9 mouse cellular contexts compared by ENCODE assay signal in the genomic region with DNA sequence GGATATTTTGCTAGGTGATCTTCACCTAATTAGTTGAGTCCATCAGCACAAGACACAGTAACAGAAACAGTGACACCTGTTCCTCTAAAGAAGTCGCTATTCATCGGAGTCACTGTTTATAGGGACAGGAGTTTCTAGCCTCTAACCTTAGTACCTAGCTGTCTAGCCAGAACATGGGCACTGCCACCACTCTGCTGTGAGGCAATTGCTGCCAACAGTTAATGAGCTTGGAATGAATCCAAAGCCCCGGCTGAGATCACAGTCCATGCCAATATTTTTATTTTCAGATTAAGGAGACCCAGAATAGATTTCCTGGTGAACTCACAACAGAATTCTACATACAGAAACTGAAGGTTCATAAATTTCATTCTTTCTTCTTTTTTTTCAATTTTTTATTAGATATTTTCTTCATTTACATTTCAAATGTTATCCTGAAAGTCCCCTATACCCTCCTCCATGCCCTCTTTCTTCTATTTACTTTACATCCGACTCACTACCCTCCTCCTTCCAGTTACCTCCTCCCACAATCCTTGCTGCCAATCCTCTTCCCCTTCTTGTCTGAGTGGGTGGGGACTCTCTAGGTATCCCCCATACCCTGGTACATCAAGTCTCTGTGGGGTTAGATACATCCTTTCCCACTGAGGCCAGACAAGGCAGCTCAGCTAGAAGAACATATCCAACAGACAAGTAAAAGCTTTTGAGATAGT.
DNase-seq lines count a peak whose midpoint lies in the region; ATAC-seq and TF ChIP-seq lines count a peak whose summit lies in the region.
"Had no signal": no experiment of that assay in that cellular context is flagged by ENCODE, and none has a peak within 500 bp of the region (broad histone marks: within the 10 kb centered on the region; RNA-seq: fewer than 3 reads in every experiment).

No protein-coding gene starts in this region.

- no peak overlapping the region for H3K4me3 ChIP-seq in heart, adult 2 months
- no peak overlapping the region for H3K4me3 ChIP-seq in heart, embryonic 11.5 days (ENCODE audit: low read depth, low read length)
- no peak overlapping the region for H3K4me3 ChIP-seq in forebrain, embryonic 15.5 days
- H3K4me3 ChIP-seq in gastrocnemius, adult 2 months = no peak overlapping the region

- WGBS in heart, adult 2 months = 54% methylated on average over 4 of the region's 4 CpGs
- WGBS in heart, embryonic 11.5 days (ENCODE audit: insufficient replicate concordance) = 71% methylated on average over 4 of the region's 4 CpGs
- 41% methylated on average over 4 of the region's 4 CpGs for WGBS in forebrain, embryonic 15.5 days

- no peaks in the 10 kb centered on the region for H3K27me3 ChIP-seq in heart, adult 2 months (ENCODE audit: control insufficient read depth, insufficient read depth, low read length)
- H3K27me3 ChIP-seq in heart, embryonic 11.5 days (ENCODE audit: control insufficient read depth, insufficient read depth, low read length) = no peaks in the 10 kb centered on the region
- H3K27me3 ChIP-seq in forebrain, embryonic 15.5 days = no peaks in the 10 kb centered on the region

- no peaks in the 10 kb centered on the region for H3K9me3 ChIP-seq in heart, embryonic 11.5 days (replicated peaks; ENCODE audit: control insufficient read depth, low read length)
- no peaks in the 10 kb centered on the region for H3K9me3 ChIP-seq in forebrain, embryonic 15.5 days

- TF ChIP-seq CTCF in heart, adult 2 months (IDR thresholded peaks at IDR 0.05) = no peak
- TF ChIP-seq CTCF in gastrocnemius, adult 2 months (IDR thresholded peaks at IDR 0.05) = no peak

- no peak overlapping the region for H3K4me2 ChIP-seq in heart, embryonic 11.5 days
- H3K4me2 ChIP-seq in forebrain, embryonic 15.5 days (replicated peaks) = no peak overlapping the region

- H3K9ac ChIP-seq in heart, adult 2 months (ENCODE audit: low read depth, low read length) = no peak overlapping the region
- H3K9ac ChIP-seq in heart, embryonic 11.5 days (ENCODE audit: low read depth, low read length) = no peak overlapping the region
- no peak overlapping the region for H3K9ac ChIP-seq in forebrain, embryonic 15.5 days (replicated peaks)

- intact Hi-C loops in heart, adult 2 months (cut with DNase I) = loop anchor here (10.0 kb wide), 1 partner anchor 331 kb away; a partner anchor contains a TSS
- intact Hi-C loops in gastrocnemius, adult 2 months (cut with DNase I) = no loop called here

- DNase-seq in heart, adult 2 months = peak; percentile 27 to 58
- peak; percentile 42 for DNase-seq in Muller cell, postnatal 12 days (ENCODE audit: inconsistent ontology term)
- DNase-seq in kidney, postnatal 25 days = peak; percentile 38 to 45
- no peak for DNase-seq in spleen, postnatal 10 days (ENCODE audit: low spot score in 2 of 2)
- no peak for DNase-seq in gastrocnemius, adult 2 months
- DNase-seq in adrenal gland, postnatal 14 days = no peak
- DNase-seq: gastrocnemius, postnatal 10 days had no signal

- no peak for TF ChIP-seq EP300 in heart, adult 2 months (IDR thresholded peaks at IDR 0.05; ENCODE audit: insufficient read depth, low read depth, low read length)

- no peak for TF ChIP-seq POLR2A in heart, adult 2 months (IDR thresholded peaks at IDR 0.05; ENCODE audit: insufficient read depth, low read depth, low read length)

- H3K27ac ChIP-seq in heart, adult 2 months = peak overlapping the region; percentile 48
- H3K27ac ChIP-seq in heart, embryonic 11.5 days (ENCODE audit: low read depth, low read length) = no peak overlapping the region
- no peak overlapping the region for H3K27ac ChIP-seq in forebrain, embryonic 15.5 days (replicated peaks)
- no peak overlapping the region for H3K27ac ChIP-seq in gastrocnemius, adult 2 months

- no peaks in the 10 kb centered on the region for H3K79me2 ChIP-seq in heart, adult 2 months (replicated peaks; ENCODE audit: control insufficient read depth, insufficient read depth, low read length)

- ATAC-seq in heart, embryonic 11.5 days (replicated peaks; ENCODE audit: insufficient number of reproducible peaks, low FRiP score, low TSS enrichment) = no peak
- ATAC-seq in forebrain, embryonic 15.5 days (replicated peaks) = peak; percentile 89

- H3K36me3 ChIP-seq in heart, adult 2 months (ENCODE audit: control insufficient read depth, insufficient read depth, low read length) = no peaks in the 10 kb centered on the region
- H3K36me3 ChIP-seq in heart, embryonic 11.5 days (ENCODE audit: control insufficient read depth, insufficient read depth, low read length) = no peaks in the 10 kb centered on the region
- no peaks in the 10 kb centered on the region for H3K36me3 ChIP-seq in forebrain, embryonic 15.5 days

- peaks cover 1% of the 10 kb centered on the region; the same call in 1 of the 2 replicates for H3K4me1 ChIP-seq in heart, adult 2 months (ENCODE audit: control insufficient read depth, insufficient read depth, low read length)
- H3K4me1 ChIP-seq in heart, embryonic 11.5 days (ENCODE audit: control insufficient read depth, insufficient read depth, low read length) = no peaks in the 10 kb centered on the region
- H3K4me1 ChIP-seq in forebrain, embryonic 15.5 days = peaks cover 2% of the 10 kb centered on the region; the same call in 1 of the 2 replicates

Comparison
In these comparisons a context has a peak if more than half of its experiments do, and no peak if none do; other contexts are left out.
1. DNase-seq: peak in heart, adult 2 months (2 of 2), Muller cell, postnatal 12 days (single experiment) and kidney, postnatal 25 days (2 of 2); none in spleen, postnatal 10 days (0 of 2), gastrocnemius, adult 2 months (single experiment) and adrenal gland, postnatal 14 days (single experiment).